Mouse (Mus musculus) mouse embryonic stem cell (cell line): Measurements from ENCODE around the gene Cbx2.

ENCODE experiments used
- in situ Hi-C, 2 experiments: fragments of 300-500 bp; cut with MboI; formaldehyde crosslinking; loops; 1 replicate in 1 of 2; 3 replicates in 1 of 2; pipeline ENCODE4 v1.14.3; 2019 to 2020; ENCODE audit warnings: low sequenced_read_pairs in 2 of 2, low pct_unique_long_range_greater_than_20kb in 1 of 2, mixed read lengths in 1 of 2; ENCODE audit not compliant: unreplicated experiment in 1 of 2

The Cbx2 gene

GRCm38 (mm10) chr11:119052661-119053256 is 30.0 kb downstream of the Cbx2 start:
- in situ Hi-C loops: loop anchor here in 1 of 2 experiments (5.0 kb wide), 1 partner anchor 40 kb away; no protein-coding TSS in a partner anchor

- in situ Hi-C loops: loop anchor here in 1 of 2 experiments (5.0 kb wide), 1 partner anchor 39 kb away; no protein-coding TSS in a partner anchor
Measured at GRCm38 (mm10) chr11:119053257-119053670, 30.5 kb downstream of the Cbx2 start.

GRCm38 (mm10) chr11:119053738-119054350 is 31.1 kb downstream of the Cbx2 start:
- in situ Hi-C loops: loop anchor here in 1 of 2 experiments (5.0 kb wide), 1 partner anchor 38 kb away; no protein-coding TSS in a partner anchor

- in situ Hi-C loops: loop anchor here in 1 of 2 experiments (5.0 kb wide), 1 partner anchor 38 kb away; no protein-coding TSS in a partner anchor
Measured at GRCm38 (mm10) chr11:119054351-119055345, 31.9 kb downstream of the Cbx2 start.

GRCm38 (mm10) chr11:119055571-119056131 is 32.9 kb downstream of the Cbx2 start:
- in situ Hi-C loops: no loop called here

- in situ Hi-C loops: no loop called here
Measured at GRCm38 (mm10) chr11:119056301-119057211, 33.8 kb downstream of the Cbx2 start.

- in situ Hi-C loops: no loop called here
Measured at GRCm38 (mm10) chr11:119057291-119057690, 34.5 kb downstream of the Cbx2 start.

- in situ Hi-C loops: no loop called here
Measured at GRCm38 (mm10) chr11:119058041-119058995, 35.6 kb downstream of the Cbx2 start.

- in situ Hi-C loops: no loop called here
Measured at GRCm38 (mm10) chr11:119059256-119059655, 36.5 kb downstream of the Cbx2 start.

- in situ Hi-C loops: no loop called here
Measured at GRCm38 (mm10) chr11:119066841-119067240, 44.1 kb downstream of the Cbx2 start.

GRCm38 (mm10) chr11:119072239-119072638 is 49.5 kb downstream of the Cbx2 start:
- in situ Hi-C loops: no loop called here

- in situ Hi-C loops: no loop called here
Measured at GRCm38 (mm10) chr11:119072986-119073385, 50.2 kb downstream of the Cbx2 start.

- in situ Hi-C loops: no loop called here
Measured at GRCm38 (mm10) chr11:119073876-119074433, 51.2 kb downstream of the Cbx2 start.

GRCm38 (mm10) chr11:119075805-119076204 is 53.0 kb downstream of the Cbx2 start:
- in situ Hi-C loops: no loop called here

- in situ Hi-C loops: no loop called here
Measured at GRCm38 (mm10) chr11:119077755-119078154, 55.0 kb downstream of the Cbx2 start.

GRCm38 (mm10) chr11:119078691-119079444 is 56.1 kb downstream of the Cbx2 start:
- in situ Hi-C loops: no loop called here
